ENCODE assay signal across 15 mouse cellular contexts in genomic region chr11:112886139-112886538, GRCm38 (mm10).
"Had no signal": no experiment of that assay in that cellular context is flagged by ENCODE, and none has a peak within 500 bp of the region (broad histone marks: within the 10 kb centered on the region; RNA-seq: fewer than 3 reads in every experiment).

No protein-coding gene starts in this region.

- DNase-seq: kidney, postnatal 10 days; liver; liver, embryonic 13.5 days; liver, postnatal 0 days; lung, postnatal 14 days; right cerebral cortex, postnatal 14 days; thymus, adult 18-20 months; thymus, postnatal 14 days had no signal

- H3K4me2 ChIP-seq: hindbrain, embryonic 15.5 days; liver, embryonic 13.5 days; lung, embryonic 15.5 days; midbrain, embryonic 13.5 days had no signal

- H3K9me3 ChIP-seq: hindbrain, embryonic 15.5 days; liver, embryonic 13.5 days; lung, embryonic 15.5 days; midbrain, embryonic 13.5 days had no signal

- H3K4me1 ChIP-seq: hindbrain, embryonic 15.5 days; liver, embryonic 13.5 days; lung, embryonic 15.5 days; megakaryocyte, embryonic 14.5 days; midbrain, embryonic 13.5 days had no signal

- H3K9ac ChIP-seq: hindbrain, embryonic 15.5 days; liver, embryonic 13.5 days; liver, postnatal 0 days; lung, embryonic 15.5 days; midbrain, embryonic 13.5 days had no signal

- H3K27ac ChIP-seq: hindbrain, embryonic 15.5 days; left cerebral cortex, adult 2 months; liver, embryonic 13.5 days; lung, embryonic 15.5 days; macrophage; midbrain, embryonic 13.5 days had no signal

- ATAC-seq: intestine, embryonic 16.5 days; liver, postnatal 0 days; midbrain, embryonic 13.5 days had no signal

- H3K4me3 ChIP-seq: hindbrain, embryonic 15.5 days; left cerebral cortex, adult 2 months; liver, embryonic 13.5 days; lung, embryonic 15.5 days; megakaryocyte, embryonic 14.5 days; midbrain, embryonic 13.5 days had no signal

- H3K27me3 ChIP-seq: hindbrain, embryonic 15.5 days; liver, embryonic 13.5 days; lung, embryonic 15.5 days; megakaryocyte, embryonic 14.5 days; midbrain, embryonic 13.5 days had no signal

- H3K36me3 ChIP-seq: hindbrain, embryonic 15.5 days; liver, embryonic 13.5 days; lung, embryonic 15.5 days; midbrain, embryonic 13.5 days had no signal
